Mouse (Mus musculus): ENCODE results near the gene Cd177. TPM values are rescaled to one million over a fixed set of nuclear protein-coding genes. Genes with fewer than 3 reads are reported as not detected.
"Not testable (repeated sequence)": the region's sequence is repeated elsewhere in the genome, so short reads cannot be mapped to it uniquely, and the experiment has no call there.

The Cd177 gene
- 0.11 and 0.35 TPM in 2 replicates for polyA plus RNA-seq (2014; fragmentation: Nextera tagmentation; extraction: Ambion mirVana)

DNA sequence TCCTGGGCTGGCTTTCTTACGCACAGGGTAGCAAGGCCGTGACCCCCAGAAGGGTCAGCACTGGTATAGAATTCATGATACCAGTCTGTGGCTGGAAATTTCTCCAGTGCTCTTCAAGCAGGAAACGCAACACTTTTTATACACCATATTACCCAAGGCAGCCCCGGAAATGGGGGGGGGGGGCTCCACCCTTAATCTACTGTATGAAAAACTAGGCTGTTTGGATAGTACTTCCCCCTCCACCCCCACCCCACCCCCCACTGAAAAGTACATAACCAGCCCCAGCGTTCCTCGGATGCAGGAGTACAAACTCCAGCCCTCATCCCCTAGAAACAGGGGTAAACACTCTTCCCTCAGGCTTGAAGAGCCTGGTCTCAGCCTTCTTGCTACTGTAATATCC lies at the start of gene Cd177:
Gene Cd177, minus strand, starts transcription at position 101 of the 400 bp plus-strand sequence.
- DNase-seq (ENCODE audit: low spot score): no peak
- H3K36me3 ChIP-seq (replicated peaks; ENCODE audit: control insufficient read depth, insufficient read depth): no peaks in the 10 kb centered on the region
- no peak for ATAC-seq (ENCODE audit: low FRiP score)
- no peak within 1 kb of the TSS for H3K4me2 ChIP-seq (replicated peaks)
- no peaks in the 10 kb centered on the region for H3K27me3 ChIP-seq (ENCODE audit: control insufficient read depth, insufficient read depth, low read length)
- no peak within 1 kb of the TSS for H3K27ac ChIP-seq
- 80% methylated on average over 6 of the region's 6 CpGs for WGBS
- H3K4me3 ChIP-seq (replicated peaks; ENCODE audit: low read length): no peak within 1 kb of the TSS
- H3K9me3 ChIP-seq (ENCODE audit: control insufficient read depth, low read length): no peaks in the 10 kb centered on the region
- no peaks in the 10 kb centered on the region for H3K4me1 ChIP-seq (replicated peaks; ENCODE audit: control insufficient read depth, insufficient read depth, low read length)
- H3K9ac ChIP-seq: no peak within 1 kb of the TSS

DNA sequence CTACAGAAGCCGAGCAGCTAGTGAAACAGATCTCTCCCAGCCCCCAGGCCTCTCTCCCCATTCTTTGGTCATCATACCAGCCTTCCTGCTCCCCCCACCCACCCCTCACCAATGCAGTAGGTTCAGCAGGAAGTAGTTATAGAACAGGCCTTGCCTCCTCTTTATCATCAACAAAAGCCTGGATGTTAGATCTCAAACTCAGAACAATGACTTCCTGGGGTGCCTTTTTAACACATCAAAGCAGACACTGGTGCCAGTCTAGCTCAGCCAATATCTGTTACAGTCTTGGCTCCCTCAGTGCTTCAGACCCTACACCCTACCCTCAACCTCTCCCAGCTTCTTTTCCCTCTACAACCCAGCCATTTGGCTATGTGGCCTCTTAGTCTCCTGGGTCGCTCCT lies 48.9 kb upstream of the Cd177 start:
- no peak for ATAC-seq (ENCODE audit: low FRiP score)

GRCm38 (mm10) chr7:24804826-24805225 lies 44.7 kb upstream of the Cd177 start:
- no peaks in the 10 kb centered on the region for H3K4me1 ChIP-seq (replicated peaks; ENCODE audit: control insufficient read depth, insufficient read depth, low read length)
- DNase-seq (ENCODE audit: low spot score) (no peak), ATAC-seq (ENCODE audit: low FRiP score) (no peak)
- no peaks in the 10 kb centered on the region for H3K9me3 ChIP-seq (ENCODE audit: control insufficient read depth, low read length)
- no peaks in the 10 kb centered on the region for H3K27me3 ChIP-seq (ENCODE audit: control insufficient read depth, insufficient read depth, low read length)
- no peak overlapping the region for H3K4me2 ChIP-seq (replicated peaks)
- H3K9ac ChIP-seq: no peak overlapping the region
- no peak overlapping the region for H3K27ac ChIP-seq
- no peak overlapping the region for H3K4me3 ChIP-seq (replicated peaks; ENCODE audit: low read length)
- H3K36me3 ChIP-seq (replicated peaks; ENCODE audit: control insufficient read depth, insufficient read depth): no peaks in the 10 kb centered on the region
- WGBS: 78% methylated on average over 6 of the region's 6 CpGs

More for the DNA sequence above, 48.9 kb upstream of the Cd177 start:
- no peaks in the 10 kb centered on the region for H3K27me3 ChIP-seq (ENCODE audit: control insufficient read depth, insufficient read depth, low read length)
- DNase-seq (ENCODE audit: low spot score): no peak
- WGBS: 35% methylated on average over 2 of the region's 2 CpGs
- no peak overlapping the region for H3K4me3 ChIP-seq (replicated peaks; ENCODE audit: low read length)
- no peak overlapping the region for H3K9ac ChIP-seq
- H3K4me1 ChIP-seq (replicated peaks; ENCODE audit: control insufficient read depth, insufficient read depth, low read length): no peaks in the 10 kb centered on the region
- no peaks in the 10 kb centered on the region for H3K9me3 ChIP-seq (ENCODE audit: control insufficient read depth, low read length)
- no peak overlapping the region for H3K4me2 ChIP-seq (replicated peaks)
- no peak overlapping the region for H3K27ac ChIP-seq
- H3K36me3 ChIP-seq (replicated peaks; ENCODE audit: control insufficient read depth, insufficient read depth): no peaks in the 10 kb centered on the region

DNA sequence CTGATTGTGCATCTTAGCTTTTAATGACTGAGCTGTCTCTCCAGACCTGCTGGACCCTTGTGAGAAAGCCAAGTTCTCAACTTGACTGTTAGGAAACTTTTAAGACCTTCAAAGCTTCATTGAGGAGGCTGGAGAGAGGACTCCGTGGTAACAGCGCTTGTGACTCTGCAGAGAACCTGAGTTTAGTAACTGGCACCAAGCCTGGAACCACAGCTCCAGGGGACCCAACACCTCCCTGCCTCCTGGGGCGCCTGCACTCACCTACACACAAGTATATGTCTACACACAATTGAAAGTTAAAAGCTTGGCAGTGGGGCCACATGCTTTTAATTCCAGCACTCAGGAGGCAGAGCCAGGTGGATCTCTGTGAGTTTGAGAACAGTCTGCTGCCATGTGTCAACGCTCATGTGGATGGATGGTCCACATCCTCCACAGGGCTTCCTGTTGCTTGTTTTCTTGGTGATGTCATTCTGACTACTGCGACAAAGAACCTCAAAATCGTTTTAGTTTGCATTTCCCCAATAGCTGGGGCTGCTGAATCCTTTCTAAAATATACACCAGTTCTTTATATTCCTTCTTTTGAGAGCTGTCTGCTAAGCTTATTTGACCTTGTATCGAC lies 42.1 kb upstream of the Cd177 start:
- DNase-seq (ENCODE audit: low spot score) (no peak), ATAC-seq (ENCODE audit: low FRiP score) (no peak)
- no peaks in the 10 kb centered on the region for H3K4me1 ChIP-seq (replicated peaks; ENCODE audit: control insufficient read depth, insufficient read depth, low read length)
- no peaks in the 10 kb centered on the region for H3K27me3 ChIP-seq (ENCODE audit: control insufficient read depth, insufficient read depth, low read length)
- H3K36me3 ChIP-seq (replicated peaks; ENCODE audit: control insufficient read depth, insufficient read depth): no peaks in the 10 kb centered on the region
- WGBS: 83% methylated on average over 7 of the region's 7 CpGs
- H3K9me3 ChIP-seq (ENCODE audit: control insufficient read depth, low read length): no peaks in the 10 kb centered on the region
- no peak overlapping the region for H3K4me2 ChIP-seq (replicated peaks)
- H3K9ac ChIP-seq: no peak overlapping the region
- no peak overlapping the region for H3K27ac ChIP-seq
- H3K4me3 ChIP-seq (replicated peaks; ENCODE audit: low read length): no peak overlapping the region

GRCm38 (mm10) chr7:24797918-24798317 lies 37.8 kb upstream of the Cd177 start:
- DNase-seq (ENCODE audit: low spot score): no peak
- Histone ChIP-seq H3K27me3 (ENCODE audit: control insufficient read depth, insufficient read depth, low read length) (no peaks in the 10 kb centered on the region), H3K4me1 (replicated peaks; ENCODE audit: control insufficient read depth, insufficient read depth, low read length) (no peaks in the 10 kb centered on the region), H3K9ac (no peak overlapping the region), H3K27ac (no peak overlapping the region), H3K4me3 (replicated peaks; ENCODE audit: low read length) (no peak overlapping the region), H3K36me3 (replicated peaks; ENCODE audit: control insufficient read depth, insufficient read depth) (no peaks in the 10 kb centered on the region), H3K9me3 (ENCODE audit: control insufficient read depth, low read length) (peaks cover 11% of the 10 kb centered on the region), H3K4me2 (replicated peaks) (no peak overlapping the region)
- 100% methylated on average over 1 of the region's 1 CpGs for WGBS
- no peak for ATAC-seq (ENCODE audit: low FRiP score)

DNA sequence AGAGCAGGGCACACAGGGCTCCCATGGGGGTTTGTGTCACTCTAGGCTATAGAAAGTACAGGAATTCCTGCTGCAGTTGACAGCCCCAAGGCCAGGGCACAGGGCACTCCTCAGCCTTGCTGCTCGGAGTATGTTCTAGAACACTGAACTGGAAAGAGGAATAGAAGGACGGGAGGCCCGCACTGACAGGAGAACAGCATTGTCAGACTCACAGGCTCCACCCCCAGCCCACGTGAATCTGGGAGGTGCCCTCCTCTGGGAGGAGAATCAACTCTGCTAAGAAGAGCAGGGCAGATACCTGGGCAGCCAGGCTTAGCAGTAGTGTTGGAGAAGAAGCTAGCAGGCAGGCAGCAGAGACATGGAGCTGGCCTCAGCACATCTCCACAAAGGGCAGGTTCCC lies 16.8 kb upstream of the Cd177 start, which contains the start of gene Ceacam10:
Gene Ceacam10, plus strand, starts transcription at position 289 of the 400 bp plus-strand sequence.
- H3K27me3 ChIP-seq (ENCODE audit: control insufficient read depth, insufficient read depth, low read length); ATAC-seq (ENCODE audit: low FRiP score); H3K27ac ChIP-seq; H3K9me3 ChIP-seq (ENCODE audit: control insufficient read depth, low read length); DNase-seq (ENCODE audit: low spot score); H3K36me3 ChIP-seq (replicated peaks; ENCODE audit: control insufficient read depth, insufficient read depth); H3K9ac ChIP-seq; H3K4me2 ChIP-seq (replicated peaks); H3K4me3 ChIP-seq (replicated peaks; ENCODE audit: low read length); H3K4me1 ChIP-seq (replicated peaks; ENCODE audit: control insufficient read depth, insufficient read depth, low read length): not testable (repeated sequence)
- 41% methylated on average over 4 of the region's 4 CpGs for WGBS

GRCm38 (mm10) chr7:24776145-24776544 lies 16.0 kb upstream of the Cd177 start:
- Histone ChIP-seq H3K36me3 (replicated peaks; ENCODE audit: control insufficient read depth, insufficient read depth) (no peaks in the 10 kb centered on the region), H3K9me3 (ENCODE audit: control insufficient read depth, low read length) (no peaks in the 10 kb centered on the region), H3K4me2 (replicated peaks) (no peak overlapping the region), H3K4me3 (replicated peaks; ENCODE audit: low read length) (no peak overlapping the region), H3K4me1 (replicated peaks; ENCODE audit: control insufficient read depth, insufficient read depth, low read length) (no peaks in the 10 kb centered on the region), H3K27me3 (ENCODE audit: control insufficient read depth, insufficient read depth, low read length) (no peaks in the 10 kb centered on the region), H3K27ac (no peak overlapping the region), H3K9ac (no peak overlapping the region)
- no peak for ATAC-seq (ENCODE audit: low FRiP score)
- 86% methylated on average over 2 of the region's 2 CpGs for WGBS
- DNase-seq (ENCODE audit: low spot score): no peak

- H3K36me3 ChIP-seq (replicated peaks; ENCODE audit: control insufficient read depth, insufficient read depth): no peaks in the 10 kb centered on the region
- WGBS: 51% methylated on average over 3 of the region's 3 CpGs
- no peak overlapping the region for H3K9ac ChIP-seq
- ATAC-seq (ENCODE audit: low FRiP score) (no peak), DNase-seq (ENCODE audit: low spot score) (no peak)
- no peak overlapping the region for H3K4me2 ChIP-seq (replicated peaks)
- no peak overlapping the region for H3K27ac ChIP-seq
- H3K4me3 ChIP-seq (replicated peaks; ENCODE audit: low read length): no peak overlapping the region
- no peaks in the 10 kb centered on the region for H3K9me3 ChIP-seq (ENCODE audit: control insufficient read depth, low read length)
- no peaks in the 10 kb centered on the region for H3K27me3 ChIP-seq (ENCODE audit: control insufficient read depth, insufficient read depth, low read length)
- H3K4me1 ChIP-seq (replicated peaks; ENCODE audit: control insufficient read depth, insufficient read depth, low read length): no peaks in the 10 kb centered on the region
Observed at GRCm38 (mm10) chr7:24773942-24774535, 13.9 kb upstream of the Cd177 start.

DNA sequence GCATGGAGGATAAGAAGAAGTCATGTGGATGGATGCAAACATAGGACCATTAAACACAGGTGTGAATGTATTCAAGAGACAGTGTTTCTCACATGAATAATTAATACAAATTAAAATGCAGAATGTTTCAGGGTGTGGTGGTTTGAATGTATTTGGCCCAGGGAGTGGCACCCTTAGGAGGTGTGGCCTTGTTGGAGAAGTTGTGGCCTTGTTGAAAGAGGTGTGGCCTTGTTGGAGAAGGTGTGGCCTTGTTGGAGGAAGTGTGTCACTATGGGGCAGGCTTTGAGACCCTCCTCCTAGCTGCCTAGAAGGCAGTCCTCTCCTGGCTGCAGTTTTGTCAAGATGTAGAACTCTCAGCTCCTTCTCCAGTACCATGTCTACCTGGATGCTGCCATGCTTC lies 11.2 kb upstream of the Cd177 start:
- H3K9me3 ChIP-seq (ENCODE audit: control insufficient read depth, low read length): no peaks in the 10 kb centered on the region
- no peaks in the 10 kb centered on the region for H3K27me3 ChIP-seq (ENCODE audit: control insufficient read depth, insufficient read depth, low read length)
- H3K4me1 ChIP-seq (replicated peaks; ENCODE audit: control insufficient read depth, insufficient read depth, low read length): no peaks in the 10 kb centered on the region
- no peak overlapping the region for H3K27ac ChIP-seq
- DNase-seq (ENCODE audit: low spot score): no peak
- H3K9ac ChIP-seq: no peak overlapping the region
- no peak overlapping the region for H3K4me3 ChIP-seq (replicated peaks; ENCODE audit: low read length)
- no peak overlapping the region for H3K4me2 ChIP-seq (replicated peaks)
- no peaks in the 10 kb centered on the region for H3K36me3 ChIP-seq (replicated peaks; ENCODE audit: control insufficient read depth, insufficient read depth)
- ATAC-seq (ENCODE audit: low FRiP score): no peak
